Mouse (Mus musculus) embryonic facial prominence, embryonic 10.5 days (tissue): ENCODE data around the gene Grem2. TPM values are rescaled to one million over a fixed set of nuclear protein-coding genes. Genes with fewer than 3 reads are reported as not detected.

Experiments used
- DNase-seq: peaks from one replicate; pipeline ENCODE4 v3.0.0-alpha.2; 2017; ENCODE audit warnings: low spot score
- H3K27ac ChIP-seq: fragments of 300-500 bp; sonication (generic); replicated peaks from 2 replicates; pipeline ENCODE4 v1.5.1; 2016; ENCODE audit warnings: mild to moderate bottlenecking
- H3K27me3 ChIP-seq: fragments of 300-500 bp; sonication (generic); replicated peaks from 2 replicates; pipeline ENCODE4 v1.6.1; 2016; ENCODE audit warnings: low read depth, mild to moderate bottlenecking; ENCODE audit not compliant: poor library complexity, severe bottlenecking
- H3K36me3 ChIP-seq: fragments of 300-500 bp; sonication (generic); replicated peaks from 2 replicates; pipeline ENCODE4 v1.6.1; 2016; ENCODE audit warnings: mild to moderate bottlenecking, moderate library complexity
- H3K4me1 ChIP-seq: fragments of 300-500 bp; sonication (generic); 2 replicates; pipeline ENCODE4 v1.6.1; 2016
- H3K4me3 ChIP-seq: fragments of 300-500 bp; sonication (generic); 2 replicates; pipeline ENCODE4 v1.5.1; 2016; ENCODE audit warnings: mild to moderate bottlenecking, moderate library complexity
- H3K9me3 ChIP-seq: fragments of 300-500 bp; sonication (generic); 2 replicates; pipeline ENCODE4 v1.6.1; 2016; ENCODE audit warnings: mild to moderate bottlenecking
- WGBS: fragments of 180-500 bp; shearing (Covaris S2); methylation state at CpG from one replicate; pipeline ENCODE4 v1.1.7; 2016; 5-methylcytosine and 5-hydroxymethylcytosine counted together
- polyA plus RNA-seq: library from polyadenylated mRNA; unstranded; fragments of >200 nt; fragmentation: Nextera tagmentation; extraction: Ambion mirVana; gene quantifications from 2 replicates; pipeline ENCODE4 v1.2.1, GENCODE M21; 2016

Gene Grem2
- polyA plus RNA-seq, 1 experiment from 2014 or later = 0.52 TPM

DNA sequence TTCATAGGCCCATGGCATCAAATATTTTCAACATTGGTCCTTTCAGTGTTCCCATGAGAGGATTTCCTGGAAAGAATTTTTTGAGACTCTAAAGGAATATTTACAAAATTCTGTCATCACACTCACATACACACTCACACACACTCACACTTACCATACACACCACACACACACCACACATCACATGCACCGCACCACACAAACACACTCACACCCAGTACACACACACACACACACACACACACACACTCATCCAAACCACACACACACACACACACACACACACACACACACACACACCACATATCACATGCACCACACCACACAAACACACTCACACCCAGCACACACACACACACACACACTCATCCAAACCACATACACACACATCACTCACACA is 33.5 kb downstream of the Grem2 start:
- Histone ChIP-seq H3K4me3 (no peak overlapping the region), H3K27ac (no peak overlapping the region), H3K4me1 (no peaks in the 10 kb centered on the region), H3K9me3 (no peaks in the 10 kb centered on the region), H3K36me3 (no peaks in the 10 kb centered on the region), H3K27me3 (no peaks in the 10 kb centered on the region)
- WGBS = 96% methylated on average over 1 of the region's 1 CpGs
- no peak for DNase-seq

DNA sequence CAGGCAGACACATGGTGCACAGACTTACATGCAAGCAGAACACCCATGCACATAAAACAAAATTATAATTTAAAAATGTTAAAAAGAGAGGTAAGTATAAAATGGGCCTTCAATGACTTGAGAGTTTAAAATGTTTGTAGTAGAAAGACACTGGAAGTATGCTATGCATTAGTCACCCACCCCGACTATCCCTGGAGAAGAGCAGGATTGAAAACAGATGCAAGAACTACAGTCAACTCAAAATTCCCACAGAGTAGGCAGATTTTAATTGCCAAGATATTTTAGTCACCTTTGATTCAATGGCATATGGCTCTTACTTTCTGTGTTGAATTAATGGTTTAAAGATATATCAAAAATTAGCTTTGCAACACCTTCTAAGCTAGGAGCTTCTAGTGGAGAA is 39.1 kb downstream of the Grem2 start:
- no peak overlapping the region for H3K27ac ChIP-seq
- no peaks in the 10 kb centered on the region for H3K27me3 ChIP-seq
- H3K36me3 ChIP-seq = no peaks in the 10 kb centered on the region
- no peak for DNase-seq
- no peaks in the 10 kb centered on the region for H3K9me3 ChIP-seq
- no peaks in the 10 kb centered on the region for H3K4me1 ChIP-seq
- 64% methylated on average over 1 of the region's 1 CpGs for WGBS
- H3K4me3 ChIP-seq = no peak overlapping the region

DNA sequence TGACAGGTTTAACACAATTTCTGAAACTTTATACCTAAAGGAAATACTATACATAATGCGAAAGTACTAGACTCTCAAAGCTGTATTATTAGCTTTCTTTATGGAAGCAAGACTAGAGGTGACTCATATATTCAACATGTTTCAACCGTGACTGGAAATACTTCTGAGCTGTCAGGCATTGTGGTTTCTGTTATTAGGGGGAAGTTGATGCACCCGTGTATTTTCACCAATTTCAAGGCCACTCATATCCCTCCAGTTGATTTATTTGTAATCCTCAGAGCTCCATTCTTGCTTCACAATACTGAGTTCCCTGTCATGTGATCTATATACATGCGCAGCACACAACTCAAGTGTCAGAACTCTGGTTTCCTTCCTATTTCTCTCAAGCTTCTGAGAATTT is 46.4 kb downstream of the Grem2 start:
- Histone ChIP-seq H3K9me3 (no peaks in the 10 kb centered on the region), H3K27ac (no peak overlapping the region), H3K36me3 (no peaks in the 10 kb centered on the region), H3K4me3 (no peak overlapping the region), H3K4me1 (no peaks in the 10 kb centered on the region), H3K27me3 (no peaks in the 10 kb centered on the region)
- 88% methylated on average over 4 of the region's 4 CpGs for WGBS
- DNase-seq = no peak

DNA sequence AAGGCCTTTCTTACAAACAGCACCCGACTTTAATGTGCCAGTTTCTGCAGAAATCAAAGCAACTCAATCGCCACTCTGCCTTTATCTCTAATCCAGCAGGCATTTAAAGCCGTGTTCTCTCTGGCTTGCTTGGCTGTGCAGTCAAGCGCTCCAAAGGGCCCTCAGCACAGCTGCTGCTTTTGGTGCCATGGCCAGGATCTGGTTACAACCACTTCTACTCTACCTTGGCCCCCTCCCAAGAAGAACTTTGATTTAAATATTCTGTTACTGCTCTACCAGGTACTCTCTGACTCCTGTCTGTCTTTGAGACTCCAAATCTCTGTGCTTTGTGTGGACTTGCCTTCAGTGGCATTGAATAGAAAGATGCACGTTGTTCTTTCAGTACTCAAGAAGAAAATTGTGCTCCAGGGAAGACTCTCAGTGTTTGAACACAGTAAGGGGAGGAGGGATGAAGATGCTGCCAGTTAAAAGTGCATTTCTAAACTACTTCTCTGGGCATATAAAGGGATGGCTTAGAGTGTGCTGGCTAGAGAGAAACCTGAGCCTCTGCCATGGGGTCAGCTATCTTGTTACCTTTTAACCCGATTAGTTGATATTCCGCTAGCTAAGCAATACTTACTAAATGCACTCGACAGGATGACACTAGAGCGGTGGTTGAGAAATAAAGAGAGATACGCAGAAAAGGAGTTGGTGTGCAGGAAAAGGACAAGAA is 61.1 kb downstream of the Grem2 start:
- no peak for DNase-seq
- Histone ChIP-seq H3K27ac (no peak overlapping the region), H3K36me3 (no peaks in the 10 kb centered on the region), H3K9me3 (no peaks in the 10 kb centered on the region), H3K4me1 (0 out of 2 replicates have a peak, but pooled peaks cover 3% of the 10 kb centered on the region), H3K27me3 (no peaks in the 10 kb centered on the region), H3K4me3 (no peak overlapping the region)
- 59% methylated on average over 10 of the region's 10 CpGs for WGBS

DNA sequence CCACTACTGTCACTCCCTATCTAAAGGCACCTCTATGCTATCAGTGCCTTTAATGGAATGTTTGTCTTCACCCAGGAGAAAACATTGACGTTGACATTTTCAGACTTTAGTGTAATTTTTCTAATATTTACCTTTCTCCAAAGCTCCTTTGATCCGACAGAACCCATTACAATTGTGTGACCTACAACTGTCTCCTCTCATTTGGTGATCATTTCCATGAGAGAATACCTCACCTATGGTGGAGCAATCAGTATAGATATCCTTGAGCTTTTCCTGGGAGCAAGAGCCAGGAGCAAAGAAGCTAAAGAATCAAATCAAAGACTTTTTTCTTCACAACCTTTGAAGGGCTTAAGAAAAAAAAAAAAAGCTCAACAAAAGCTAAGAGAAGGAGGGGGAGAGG is 65.4 kb downstream of the Grem2 start:
- Histone ChIP-seq H3K9me3 (no peaks in the 10 kb centered on the region), H3K4me1 (0 out of 2 replicates have a peak, but pooled peaks cover 3% of the 10 kb centered on the region), H3K27ac (no peak overlapping the region), H3K4me3 (no peak overlapping the region), H3K27me3 (no peaks in the 10 kb centered on the region), H3K36me3 (no peaks in the 10 kb centered on the region)
- WGBS = 73% methylated on average over 2 of the region's 2 CpGs
- no peak for DNase-seq

DNA sequence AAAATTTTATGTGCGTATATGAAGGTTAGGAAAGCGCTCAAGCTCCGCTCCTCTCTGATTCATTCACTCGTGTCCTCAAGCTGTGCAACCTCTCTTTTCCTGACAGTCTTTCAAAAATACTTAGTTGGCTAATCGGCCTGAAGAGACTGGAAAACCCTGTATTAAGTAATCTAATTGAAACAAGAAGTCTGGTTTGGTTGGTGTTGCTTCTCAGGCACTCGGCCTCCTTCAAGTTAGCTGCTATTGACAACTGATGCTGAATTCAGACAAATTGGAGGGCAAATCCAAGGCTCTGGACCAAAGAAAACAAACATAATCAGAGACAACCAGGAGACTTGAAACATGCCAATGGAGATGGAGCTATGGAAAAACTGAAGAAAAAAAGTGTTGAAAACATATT is 76.8 kb downstream of the Grem2 start:
- Histone ChIP-seq H3K4me3 (no peak overlapping the region), H3K27me3 (no peaks in the 10 kb centered on the region), H3K36me3 (no peaks in the 10 kb centered on the region), H3K4me1 (no peaks in the 10 kb centered on the region), H3K27ac (no peak overlapping the region), H3K9me3 (no peaks in the 10 kb centered on the region)
- 85% methylated on average over 6 of the region's 6 CpGs for WGBS
- no peak for DNase-seq

DNA sequence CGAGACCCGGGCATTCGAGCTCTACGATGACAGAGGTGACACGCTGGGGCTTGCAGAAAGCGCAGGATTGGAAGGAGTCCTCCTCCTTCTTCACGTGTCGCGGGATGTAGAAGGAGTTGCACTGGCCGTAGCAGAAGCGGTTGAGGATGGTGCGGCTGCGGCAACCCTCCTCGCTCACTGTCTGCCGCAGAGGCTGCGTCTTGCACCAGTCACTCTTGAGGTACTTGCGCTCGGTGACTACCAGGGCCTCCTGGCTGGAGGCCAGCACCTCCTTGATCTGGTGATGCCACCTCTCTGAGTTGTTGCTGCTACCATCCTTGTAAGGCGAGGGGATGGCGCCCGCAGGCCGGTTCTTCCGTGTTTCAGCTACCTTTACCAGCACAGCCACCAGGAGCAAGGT is 84.8 kb downstream of the Grem2 start:
- 94% methylated on average over 23 of the region's 23 CpGs for WGBS
- Histone ChIP-seq H3K4me1 (no peaks in the 10 kb centered on the region), H3K27ac (no peak overlapping the region), H3K9me3 (no peaks in the 10 kb centered on the region; the same call in 1 of the 2 replicates), H3K27me3 (no peaks in the 10 kb centered on the region), H3K4me3 (no peak overlapping the region), H3K36me3 (no peaks in the 10 kb centered on the region)
- DNase-seq = no peak

DNA sequence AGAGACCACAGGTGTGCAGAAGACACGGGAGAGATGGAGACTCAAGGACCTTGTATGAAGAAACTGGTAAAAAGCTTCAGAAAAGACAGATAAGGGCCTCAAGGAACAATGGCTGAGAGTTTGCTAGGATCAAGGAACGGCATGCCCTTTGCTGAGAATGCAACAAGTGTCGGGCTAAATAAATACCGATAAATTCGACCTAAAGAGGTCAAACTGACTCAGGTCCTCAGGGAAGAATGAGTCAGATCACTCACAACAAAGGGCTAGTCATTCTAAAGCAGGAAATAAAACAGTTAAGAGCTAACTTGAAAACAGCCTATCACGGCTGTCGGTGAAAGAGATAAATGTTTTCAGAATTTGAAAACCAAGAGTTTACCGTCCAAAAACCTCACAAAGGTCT is 95.1 kb downstream of the Grem2 start:
- H3K9me3 ChIP-seq = no peaks in the 10 kb centered on the region
- DNase-seq = no peak
- peaks cover 15% of the 10 kb centered on the region for H3K4me1 ChIP-seq
- no peaks in the 10 kb centered on the region for H3K27me3 ChIP-seq
- 23% methylated on average over 8 of the region's 8 CpGs for WGBS
- H3K27ac ChIP-seq = no peak overlapping the region
- no peak overlapping the region for H3K4me3 ChIP-seq
- H3K36me3 ChIP-seq = no peaks in the 10 kb centered on the region

DNA sequence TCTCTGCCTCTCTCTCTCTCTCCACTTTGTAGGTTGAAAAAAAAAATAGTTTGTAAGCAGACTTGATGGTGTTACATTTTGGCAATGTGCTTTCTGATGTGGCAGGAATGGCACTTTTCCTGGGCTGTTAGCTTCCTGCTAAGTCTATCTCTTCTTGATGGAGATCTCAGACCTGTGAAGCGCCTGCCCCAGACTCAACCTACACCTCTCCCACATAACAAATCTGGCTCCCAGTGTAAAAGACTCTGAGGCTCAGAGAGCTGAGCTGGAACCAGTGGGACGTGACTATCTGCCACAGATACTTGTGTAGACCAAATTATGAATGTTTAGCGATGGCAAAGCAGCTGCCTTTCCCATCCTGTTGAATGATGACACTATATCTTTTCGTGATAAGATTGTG is 109.8 kb downstream of the Grem2 start:
- Histone ChIP-seq H3K4me3 (no peak overlapping the region), H3K4me1 (no peaks in the 10 kb centered on the region), H3K36me3 (no peaks in the 10 kb centered on the region), H3K27ac (no peak overlapping the region), H3K27me3 (no peaks in the 10 kb centered on the region), H3K9me3 (no peaks in the 10 kb centered on the region)
- 89% methylated on average over 4 of the region's 4 CpGs for WGBS
- DNase-seq = no peak

DNA sequence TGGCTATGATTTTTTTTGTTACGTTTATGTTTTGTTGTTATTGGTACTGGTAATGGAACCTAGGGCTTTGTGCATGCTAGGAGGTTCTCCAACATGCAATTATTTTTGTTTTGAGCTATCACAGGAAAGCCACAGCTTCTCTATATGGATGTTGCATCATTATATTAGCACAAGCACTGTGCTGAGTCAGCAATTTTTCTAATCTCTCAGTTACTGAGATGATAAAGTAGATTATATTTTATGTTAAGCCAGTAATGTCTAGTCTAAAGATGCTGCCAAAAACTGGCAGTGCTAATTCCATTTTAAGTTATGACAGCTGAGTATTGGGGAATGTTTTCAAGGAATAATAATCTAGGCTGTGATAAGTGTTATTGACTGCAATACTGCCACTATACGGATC is 133.0 kb downstream of the Grem2 start:
- H3K36me3 ChIP-seq = no peaks in the 10 kb centered on the region
- peaks cover 3% of the 10 kb centered on the region for H3K4me1 ChIP-seq
- H3K27me3 ChIP-seq = no peaks in the 10 kb centered on the region
- no peaks in the 10 kb centered on the region for H3K9me3 ChIP-seq
- no peak for DNase-seq
- no peak overlapping the region for H3K27ac ChIP-seq
- no peak overlapping the region for H3K4me3 ChIP-seq
- 93% methylated on average over 2 of the region's 2 CpGs for WGBS
